Mouse (Mus musculus) testis, adult 2 months (tissue): Measurements from ENCODE around the gene Rad18. TPM values are rescaled to one million over a fixed set of nuclear protein-coding genes. Genes with fewer than 3 reads are reported as not detected.
A peak's percentile ranks its signal among the peaks of the same experiment; 100 is the strongest.
"Not testable (repeated sequence)": the region's sequence is repeated elsewhere in the genome, so short reads cannot be mapped to it uniquely, and the experiment has no call there.

Experiments
- H3K27ac ChIP-seq: fragments of 200-500 bp; 2 replicates; pipeline ENCODE4 v1.5.1; 2012; ENCODE audit warnings: low read depth, low read length; ENCODE audit not compliant: control insufficient read depth, insufficient read depth
- H3K27me3 ChIP-seq: fragments of 200-500 bp; 2 replicates; pipeline ENCODE4 v1.6.1; 2012; ENCODE audit warnings: mild to moderate bottlenecking, low read length, moderate library complexity; ENCODE audit not compliant: control insufficient read depth, insufficient read depth
- H3K36me3 ChIP-seq: fragments of 200-500 bp; 2 replicates; pipeline ENCODE4 v1.6.1; 2012; ENCODE audit warnings: mild to moderate bottlenecking, low read length; ENCODE audit not compliant: control insufficient read depth, insufficient read depth
- H3K4me1 ChIP-seq: fragments of 200-500 bp; 2 replicates; pipeline ENCODE4 v1.6.1; 2012; ENCODE audit warnings: low read length; ENCODE audit not compliant: control insufficient read depth, insufficient read depth
- H3K4me3 ChIP-seq: fragments of 200-500 bp; 2 replicates; pipeline ENCODE4 v1.5.1; 2012; ENCODE audit warnings: low read depth, mild to moderate bottlenecking, low read length, moderate library complexity, mixed read lengths; ENCODE audit not compliant: control insufficient read depth
- CTCF ChIP-seq: fragments of 200-500 bp; IDR thresholded peaks from 2 replicates; pipeline ENCODE4 v1.5.1; 2012; ENCODE audit warnings: low read depth, mild to moderate bottlenecking, inconsistent platforms, low read length, moderate library complexity; ENCODE audit not compliant: control insufficient read depth, insufficient read depth, insufficient replicate concordance
- POLR2A ChIP-seq: fragments of 200-500 bp; IDR thresholded peaks from 2 replicates; pipeline ENCODE4 v1.6.1; 2012; ENCODE audit warnings: low read depth, mild to moderate bottlenecking, inconsistent platforms, low read length, moderate library complexity; ENCODE audit not compliant: control insufficient read depth
- polyA plus RNA-seq: library from polyadenylated mRNA; depleted of rRNA; stranded (reverse); fragments of >200 nt; gene quantifications from 2 replicates; pipeline ENCODE4 v1.2.3, GENCODE M21; 2012

Gene Rad18
- polyA plus RNA-seq, 1 experiment: 24.1 TPM

DNA sequence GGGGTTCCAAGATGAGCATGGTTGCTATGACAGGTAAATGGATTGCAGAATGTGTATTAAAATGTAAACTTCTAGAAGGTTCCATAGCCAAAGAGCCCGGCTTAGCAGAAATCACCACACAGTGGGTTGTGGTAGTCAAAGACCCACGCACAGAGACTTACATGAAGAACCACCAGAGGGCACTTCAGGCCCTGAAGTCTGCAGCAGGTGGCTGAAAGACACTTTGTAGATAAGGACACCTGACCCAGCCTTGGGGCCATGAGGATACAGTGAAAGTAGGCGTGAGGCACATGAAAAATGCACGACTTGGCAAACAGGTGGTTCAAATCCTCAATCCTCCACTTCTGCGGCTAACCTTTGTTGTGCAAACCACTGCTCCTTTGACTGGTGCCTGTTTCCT lies 20.7 kb upstream of the Rad18 start:
- Histone ChIP-seq H3K4me1 (no peaks in the 10 kb centered on the region), H3K36me3 (no peaks in the 10 kb centered on the region), H3K27ac (no peak overlapping the region), H3K4me3 (no peak overlapping the region), H3K27me3 (no peaks in the 10 kb centered on the region)
- no peak for TF ChIP-seq POLR2A
- TF ChIP-seq CTCF: peak; percentile 4; the same call in 1 of the 2 replicates

DNA sequence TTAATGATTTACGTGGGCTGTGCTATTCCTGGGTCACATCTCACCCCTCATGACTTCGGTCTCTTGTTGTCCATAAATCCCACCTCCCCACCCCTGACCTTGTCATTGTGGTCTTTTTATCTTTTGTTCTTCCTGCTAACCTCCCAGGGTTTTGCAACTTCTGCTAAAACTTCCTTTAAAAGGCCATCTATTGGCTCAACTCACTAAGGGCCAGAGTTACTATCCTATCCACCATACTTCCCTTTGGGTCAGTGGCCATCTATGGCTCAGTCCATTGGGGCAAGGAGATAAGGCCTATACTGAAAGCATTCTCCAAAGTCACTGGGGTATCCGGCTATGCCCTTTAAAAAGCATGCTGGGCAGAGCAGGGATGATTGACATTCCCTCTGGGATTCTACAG lies 17.5 kb upstream of the Rad18 start:
- Histone ChIP-seq H3K4me1 (no peaks in the 10 kb centered on the region), H3K36me3 (no peaks in the 10 kb centered on the region), H3K27me3 (no peaks in the 10 kb centered on the region), H3K4me3 (no peak overlapping the region), H3K27ac (no peak overlapping the region)
- TF ChIP-seq POLR2A: no peak

GRCm38 (mm10) chr6:112702296-112702695 lies 5.8 kb upstream of the Rad18 start:
- not testable (repeated sequence) for H3K4me1 ChIP-seq, H3K36me3 ChIP-seq, H3K27ac ChIP-seq, H3K27me3 ChIP-seq, H3K4me3 ChIP-seq

DNA sequence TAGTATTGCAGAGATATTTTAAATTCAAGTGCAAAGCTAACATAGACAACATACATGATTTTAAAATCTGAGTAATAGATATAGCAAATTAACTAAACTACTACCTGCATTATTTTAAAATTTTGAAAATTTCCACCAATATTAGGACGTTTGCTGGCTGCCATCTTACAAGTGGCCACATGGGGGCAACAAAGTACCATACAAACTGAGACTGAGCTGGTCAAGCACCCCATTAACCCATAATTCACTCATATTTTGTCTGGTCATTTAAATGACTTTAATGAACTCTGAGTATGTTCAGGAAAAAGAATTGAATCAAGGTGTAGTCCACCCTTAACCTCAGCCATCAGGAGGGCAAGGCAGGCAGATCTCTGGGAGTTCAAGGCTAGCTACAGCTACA lies 3.9 kb upstream of the Rad18 start:
- H3K27me3 ChIP-seq: no peaks in the 10 kb centered on the region
- peaks cover 6% of the 10 kb centered on the region for H3K4me1 ChIP-seq
- no peak overlapping the region for H3K4me3 ChIP-seq
- peaks cover 3% of the 10 kb centered on the region; the same call in 1 of the 2 replicates for H3K36me3 ChIP-seq
- no peak overlapping the region for H3K27ac ChIP-seq
- TF ChIP-seq POLR2A: no peak
- TF ChIP-seq CTCF: no peak

- Histone ChIP-seq H3K27me3 (no peaks in the 10 kb centered on the region), H3K27ac (no peak overlapping the region), H3K36me3 (peaks cover 3% of the 10 kb centered on the region; the same call in 1 of the 2 replicates), H3K4me3 (peak overlapping the region; percentile 6; the same call in 1 of the 2 replicates), H3K4me1 (peaks cover 6% of the 10 kb centered on the region)
- TF ChIP-seq CTCF: no peak
- TF ChIP-seq POLR2A: no peak
Observed at GRCm38 (mm10) chr6:112699115-112699514, 2.6 kb upstream of the Rad18 start.

GRCm38 (mm10) chr6:112694492-112694891 lies 2.0 kb downstream of the Rad18 start:
- Histone ChIP-seq H3K36me3 (peaks cover 3% of the 10 kb centered on the region; the same call in 1 of the 2 replicates), H3K27ac (no peak overlapping the region), H3K4me3 (peak overlapping the region; percentile 29), H3K4me1 (peaks cover 6% of the 10 kb centered on the region), H3K27me3 (no peaks in the 10 kb centered on the region)
- TF ChIP-seq POLR2A (no peak), CTCF (no peak)

DNA sequence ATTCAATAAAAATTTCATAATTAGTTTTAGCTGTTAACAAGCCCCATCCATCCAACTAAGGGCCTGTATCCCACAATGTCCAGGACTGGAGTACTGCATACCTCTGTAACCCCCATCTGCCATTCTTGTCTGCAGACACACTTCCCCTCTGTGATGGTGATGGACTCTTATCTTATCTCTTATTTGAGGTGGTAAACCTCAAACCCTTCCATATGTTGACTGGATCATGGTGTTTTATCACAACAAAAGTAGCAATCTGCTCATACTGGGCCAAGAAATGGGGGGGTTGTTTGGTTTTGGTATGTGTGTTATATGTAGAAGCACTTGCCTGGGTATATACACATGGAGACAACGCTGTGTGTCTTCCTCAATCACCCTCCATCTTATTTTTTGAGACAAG lies 5.0 kb downstream of the Rad18 start:
- Histone ChIP-seq H3K27ac (no peak overlapping the region), H3K36me3 (no peaks in the 10 kb centered on the region; the same call in 1 of the 2 replicates), H3K4me1 (peaks cover 2% of the 10 kb centered on the region), H3K4me3 (no peak overlapping the region), H3K27me3 (no peaks in the 10 kb centered on the region)
- TF ChIP-seq POLR2A (no peak), CTCF (no peak)

- no peaks in the 10 kb centered on the region for H3K27me3 ChIP-seq
- no peak for TF ChIP-seq POLR2A
- TF ChIP-seq CTCF: no peak
- H3K36me3 ChIP-seq: no peaks in the 10 kb centered on the region
- no peaks in the 10 kb centered on the region for H3K4me1 ChIP-seq
- no peak overlapping the region for H3K4me3 ChIP-seq
- H3K27ac ChIP-seq: no peak overlapping the region
Observed at GRCm38 (mm10) chr6:112688033-112688432, 8.5 kb downstream of the Rad18 start.
